Mouse (Mus musculus) B cell, adult 67 days (primary cell): ENCODE data around the gene Cstf1. TPM values are rescaled to one million over a fixed set of nuclear protein-coding genes. Genes with fewer than 3 reads are reported as not detected.

Source experiments
- total RNA-seq, 2 experiments: library from RNA; stranded (reverse); gene quantifications; 4 replicates each; pipeline ENCODE4 v1.2.4; 2023

The Cstf1 gene
- total RNA-seq: 10 to 100 TPM; 40.5 to 43.2 TPM

DNA sequence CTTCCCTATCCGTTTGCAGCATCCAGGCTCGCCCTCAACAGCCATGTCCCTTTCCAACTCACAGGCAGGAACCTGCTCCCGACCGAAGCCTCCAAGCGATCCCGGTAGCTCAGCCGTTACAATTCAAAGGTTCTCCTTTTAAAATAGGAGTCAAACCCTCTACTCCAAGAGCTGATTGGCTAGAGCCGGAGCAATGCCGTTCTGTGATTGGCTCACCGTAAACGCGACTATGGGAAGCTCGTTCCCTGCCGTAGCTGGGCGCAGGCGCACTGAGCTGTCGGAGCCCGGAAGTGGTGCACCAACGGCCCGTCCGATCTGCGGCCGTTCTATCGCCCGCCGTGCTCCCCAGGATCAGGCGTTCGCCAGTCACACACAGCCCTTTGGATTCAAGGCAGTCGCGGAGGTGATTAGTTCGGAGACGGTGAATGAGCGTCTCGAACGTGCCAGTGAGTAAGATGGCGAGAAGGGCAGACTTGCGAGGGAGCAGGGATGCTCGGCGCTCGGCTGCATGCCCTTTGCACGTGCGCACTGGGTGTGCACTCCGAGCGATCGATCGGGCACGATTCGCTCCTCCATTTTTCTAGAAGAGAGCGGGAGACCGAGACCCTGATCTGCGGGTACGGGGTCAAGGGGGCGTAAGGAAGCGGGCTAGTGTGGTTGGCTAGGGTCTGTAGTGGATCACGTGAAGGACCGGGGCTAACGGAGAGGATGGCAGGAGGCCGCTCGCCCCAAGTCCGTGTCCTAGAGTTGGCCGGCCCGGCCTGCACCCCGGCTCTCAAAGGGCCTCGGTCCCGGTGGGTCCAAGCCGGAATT, at the start of gene Cstf1, which contains the start of gene Aurka:
Gene Cstf1, plus strand, starts transcription at position 271 of the 813 bp plus-strand sequence.
Gene Aurka, minus strand, starts transcription at position 125 of the 813 bp plus-strand sequence.

DNA sequence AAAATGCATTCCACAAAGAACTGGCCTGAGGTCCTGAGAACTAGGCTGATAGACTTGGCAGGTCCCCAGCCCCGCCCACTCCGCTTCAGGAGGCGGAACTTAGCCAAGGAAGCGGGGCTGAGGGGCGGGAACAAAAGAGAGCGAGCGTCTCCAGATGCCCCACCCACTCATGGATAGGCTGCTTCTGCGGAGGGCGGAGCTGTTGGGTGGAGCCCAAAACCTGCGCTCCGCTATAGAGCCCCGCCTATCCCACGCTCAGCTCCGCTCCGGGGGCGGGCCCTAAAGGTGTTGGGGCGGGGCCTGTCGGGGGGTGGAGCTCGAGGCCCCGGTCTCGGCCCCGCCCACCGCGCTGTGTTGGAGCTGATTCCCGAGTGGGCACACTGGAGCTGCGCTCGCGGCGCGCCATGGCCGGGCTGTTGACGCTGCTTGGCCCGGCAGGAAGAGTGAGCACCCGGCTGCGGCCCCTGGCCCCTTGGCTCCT, 25.2 kb upstream of the Cstf1 start, which contains the start of gene Fam210b:
Gene Fam210b, plus strand, starts transcription at position 308 of the 481 bp plus-strand sequence.

GRCm38 (mm10) chr2:172393391-172394051, 23.0 kb downstream of the Cstf1 start, which contains the start of gene Cass4:
Cass4 (plus strand) TSS chr2:172393794.

Other genes starting within 250 kb of the Cstf1 start
- gene Mc3r, start 122.2 kb upstream of the Cstf1 start, total RNA-seq: not detected
- 10 to 100 TPM in 1 of 2 experiments, 1 to 10 TPM in 1; 9.6 to 11.1 TPM for gene Fam210b, start 25.1 kb upstream of the Cstf1 start, total RNA-seq
- 1 to 10 TPM; 7.6 to 10.0 TPM for gene Aurka, start 146 bp upstream of the Cstf1 start, total RNA-seq
- 1 to 10 TPM; 1.5 to 2.7 TPM for gene Cass4, start 23.1 kb downstream of the Cstf1 start, total RNA-seq
- gene Rtf2, start 69.9 kb downstream of the Cstf1 start, total RNA-seq: 10 to 100 TPM; 72.2 to 82.0 TPM
- gene Gcnt7, start 87.9 kb downstream of the Cstf1 start, total RNA-seq: not detected
- gene Fam209, start 101.8 kb downstream of the Cstf1 start, total RNA-seq: 1 to 10 TPM; 8.7 to 9.5 TPM
- not detected for gene Tfap2c, start 178.9 kb downstream of the Cstf1 start, total RNA-seq